Mouse (Mus musculus) lung, adult 18-20 months (tissue): ENCODE data around the gene Hist2h2bb.

ENCODE experiments used
- DNase-seq, 2 experiments: peaks; one replicate each; pipeline ENCODE4 v3.0.0; 2022; ENCODE audit warnings: mixed read lengths in 2 of 2

The Hist2h2bb gene

GRCm38 (mm10) chr3:96312341-96313098, 43.0 kb downstream of the Hist2h2bb start:
- DNase-seq, result no peak
